Mouse (Mus musculus) intestine, embryonic 14.5 days (tissue): ENCODE measurements around the gene Cdh22. TPM values are rescaled to one million over a fixed set of nuclear protein-coding genes. Genes with fewer than 3 reads are reported as not detected.

Experiments
- ATAC-seq: fragments of 200-750 bp; cut with Nextera tagmentation; replicated peaks from 2 replicates; pipeline ENCODE4 v1.8.0; 2017; ENCODE audit warnings: low read depth, moderate number of reproducible peaks, moderate TSS enrichment, moderate library complexity; ENCODE audit not compliant: low FRiP score, low TSS enrichment
- DNase-seq: peaks from one replicate; pipeline ENCODE4 v3.0.0-alpha.2; 2018; ENCODE audit warnings: low spot score
- H3K27ac ChIP-seq: fragments of 300-500 bp; sonication (generic); 2 replicates; pipeline ENCODE4 v1.5.1; 2014; ENCODE audit warnings: low read depth, mild to moderate bottlenecking, control low read depth
- H3K27me3 ChIP-seq: fragments of 300-500 bp; sonication (generic); replicated peaks from 2 replicates; pipeline ENCODE4 v1.6.1; 2014; ENCODE audit warnings: low read length, control low read depth; ENCODE audit not compliant: control insufficient read depth, insufficient read depth
- H3K36me3 ChIP-seq: fragments of 300-500 bp; sonication (generic); 2 replicates; pipeline ENCODE4 v1.6.1; 2014; ENCODE audit warnings: low read length, control low read depth; ENCODE audit not compliant: control insufficient read depth, insufficient read depth
- H3K4me1 ChIP-seq: fragments of 300-500 bp; sonication (generic); replicated peaks from 2 replicates; pipeline ENCODE4 v1.6.1; 2014; ENCODE audit warnings: low read length, control low read depth, mixed read lengths; ENCODE audit not compliant: control insufficient read depth, insufficient read depth
- H3K4me2 ChIP-seq: fragments of 300-500 bp; sonication (generic); 2 replicates; pipeline ENCODE4 v1.6.1; 2014; ENCODE audit warnings: low read length
- H3K4me3 ChIP-seq: fragments of 300-500 bp; sonication (generic); 2 replicates; pipeline ENCODE4 v1.5.1; 2014; ENCODE audit warnings: low read depth, low read length, control low read depth, mixed read lengths
- H3K9ac ChIP-seq: fragments of 300-500 bp; sonication (generic); 2 replicates; pipeline ENCODE4 v1.6.1; 2014; ENCODE audit warnings: mild to moderate bottlenecking, low read length
- H3K9me3 ChIP-seq: fragments of 300-500 bp; sonication (generic); 2 replicates; pipeline ENCODE4 v1.6.1; 2016; ENCODE audit warnings: low read length, control low read depth; ENCODE audit not compliant: control insufficient read depth
- WGBS: fragments of 180-500 bp; shearing (Covaris S2); extraction: QIAGEN DNeasy Blood & Tissue Kit; methylation state at CpG from one replicate; pipeline ENCODE4 v1.1.7; 2014; 5-methylcytosine and 5-hydroxymethylcytosine counted together
- polyA plus RNA-seq: library from polyadenylated mRNA; unstranded; fragments of >200 nt; fragmentation: Nextera tagmentation; extraction: Ambion mirVana; gene quantifications from 2 replicates; pipeline ENCODE4 v1.2.1, GENCODE M21; 2014

Cdh22 gene
- polyA plus RNA-seq, 1 experiment from 2014 or later: 0.12 TPM

GRCm38 (mm10) chr2:165189546-165189945, 45.1 kb downstream of the Cdh22 start:
- Histone ChIP-seq H3K4me1 (0 out of 2 replicates have a peak, but pooled peaks cover under 1% of the 10 kb centered on the region), H3K36me3 (no peaks in the 10 kb centered on the region), H3K4me2 (no peak overlapping the region), H3K27ac (no peak overlapping the region), H3K4me3 (no peak overlapping the region), H3K9me3 (no peaks in the 10 kb centered on the region), H3K9ac (no peak overlapping the region), H3K27me3 (peaks cover 14% of the 10 kb centered on the region)
- WGBS: 58% methylated on average over 3 of the region's 3 CpGs
- DNase-seq (no peak), ATAC-seq (no peak)

GRCm38 (mm10) chr2:165187648-165188380, 46.8 kb downstream of the Cdh22 start:
- Histone ChIP-seq H3K9ac (no peak overlapping the region), H3K4me3 (no peak overlapping the region), H3K27me3 (peaks cover 14% of the 10 kb centered on the region), H3K36me3 (no peaks in the 10 kb centered on the region), H3K4me1 (peaks cover 10% of the 10 kb centered on the region), H3K27ac (no peak overlapping the region), H3K9me3 (no peaks in the 10 kb centered on the region), H3K4me2 (no peak overlapping the region)
- DNase-seq (no peak), ATAC-seq (no peak)
- 77% methylated on average over 9 of the region's 9 CpGs for WGBS

- Histone ChIP-seq H3K9me3 (no peaks in the 10 kb centered on the region), H3K27me3 (peaks cover 38% of the 10 kb centered on the region), H3K27ac (no peak overlapping the region), H3K9ac (no peak overlapping the region), H3K4me3 (no peak overlapping the region), H3K36me3 (no peaks in the 10 kb centered on the region), H3K4me2 (no peak overlapping the region), H3K4me1 (peaks cover 10% of the 10 kb centered on the region)
- ATAC-seq (peak; percentile 50; the same call in 1 of the 2 replicates), DNase-seq (peak; percentile 84)
- 33% methylated on average over 9 of the region's 9 CpGs for WGBS
Observed at GRCm38 (mm10) chr2:165184015-165184633, 50.5 kb downstream of the Cdh22 start.

- Histone ChIP-seq H3K36me3 (no peaks in the 10 kb centered on the region), H3K9me3 (no peaks in the 10 kb centered on the region), H3K4me2 (no peak overlapping the region), H3K4me3 (no peak overlapping the region), H3K4me1 (peaks cover 10% of the 10 kb centered on the region), H3K27ac (no peak overlapping the region), H3K9ac (no peak overlapping the region), H3K27me3 (peaks cover 51% of the 10 kb centered on the region)
- 50% methylated on average over 11 of the region's 11 CpGs for WGBS
- DNase-seq (no peak), ATAC-seq (no peak)
Observed at GRCm38 (mm10) chr2:165182085-165182976, 52.3 kb downstream of the Cdh22 start.

- Histone ChIP-seq H3K27me3 (peaks cover 64% of the 10 kb centered on the region), H3K4me1 (peaks cover 6% of the 10 kb centered on the region), H3K36me3 (no peaks in the 10 kb centered on the region), H3K9me3 (no peaks in the 10 kb centered on the region), H3K9ac (no peak overlapping the region), H3K4me2 (no peak overlapping the region), H3K27ac (no peak overlapping the region), H3K4me3 (no peak overlapping the region)
- WGBS: 47% methylated on average over 10 of the region's 10 CpGs
- DNase-seq (no peak), ATAC-seq (no peak)
Observed at GRCm38 (mm10) chr2:165179231-165179630, 55.4 kb downstream of the Cdh22 start.

- WGBS: 32% methylated on average over 9 of the region's 9 CpGs
- Histone ChIP-seq H3K9ac (no peak overlapping the region), H3K9me3 (no peaks in the 10 kb centered on the region), H3K4me3 (no peak overlapping the region), H3K4me2 (no peak overlapping the region), H3K36me3 (no peaks in the 10 kb centered on the region), H3K27ac (no peak overlapping the region), H3K4me1 (no peaks in the 10 kb centered on the region), H3K27me3 (peaks cover 68% of the 10 kb centered on the region)
- ATAC-seq: no peak
- no peak for DNase-seq
Observed at GRCm38 (mm10) chr2:165176965-165177364, 57.7 kb downstream of the Cdh22 start.

- WGBS: 13% methylated on average over 16 of the region's 18 CpGs
Observed at GRCm38 (mm10) chr2:165166664-165167435, 67.8 kb downstream of the Cdh22 start.

GRCm38 (mm10) chr2:165162221-165162620, 72.4 kb downstream of the Cdh22 start:
- Histone ChIP-seq H3K27ac (no peak overlapping the region), H3K4me3 (no peak overlapping the region), H3K27me3 (peaks cover 41% of the 10 kb centered on the region), H3K9me3 (no peaks in the 10 kb centered on the region), H3K9ac (no peak overlapping the region), H3K36me3 (no peaks in the 10 kb centered on the region), H3K4me1 (no peaks in the 10 kb centered on the region), H3K4me2 (no peak overlapping the region)
- DNase-seq (no peak), ATAC-seq (no peak)
- 9% methylated on average over 5 of the region's 5 CpGs for WGBS

More at GRCm38 (mm10) chr2:165166664-165167435, 67.8 kb downstream of the Cdh22 start:
- Histone ChIP-seq H3K27me3 (peaks cover 53% of the 10 kb centered on the region), H3K9ac (no peak overlapping the region), H3K4me3 (no peak overlapping the region), H3K9me3 (no peaks in the 10 kb centered on the region), H3K4me1 (no peaks in the 10 kb centered on the region), H3K27ac (no peak overlapping the region), H3K36me3 (no peaks in the 10 kb centered on the region), H3K4me2 (no peak overlapping the region)
- DNase-seq (no peak), ATAC-seq (no peak)
